Comparison of ENCODE assay signal across 8 mouse cellular contexts in genomic region chr5:32138446-32139195, GRCm38 (mm10). TPM values are rescaled to one million over a fixed set of nuclear protein-coding genes. Genes with fewer than 3 reads are reported as not detected.
DNase-seq lines count a peak whose midpoint lies in the region; ATAC-seq and TF ChIP-seq lines count a peak whose summit lies in the region.

No protein-coding gene starts in this region.

- H3K9me3 ChIP-seq in hindbrain, embryonic 15.5 days, result no peaks in the 10 kb centered on the region
- H3K9me3 ChIP-seq in hindbrain, embryonic 14.5 days (ENCODE audit: control insufficient read depth, low read length), result no peaks in the 10 kb centered on the region
- H3K9me3 ChIP-seq in forebrain, postnatal 0 days (ENCODE audit: low read length), result no peaks in the 10 kb centered on the region

- TF ChIP-seq CTCF in forebrain, postnatal 0 days (IDR thresholded peaks at IDR 0.05; ENCODE audit: low read depth), result no peak

- H3K4me1 ChIP-seq in hindbrain, embryonic 15.5 days (replicated peaks), result peaks cover 23% of the 10 kb centered on the region
- peaks cover 10% of the 10 kb centered on the region; the same call in 1 of the 2 replicates for H3K4me1 ChIP-seq in hindbrain, embryonic 14.5 days (replicated peaks; ENCODE audit: control insufficient read depth, insufficient read depth, low read length)
- H3K4me1 ChIP-seq in forebrain, postnatal 0 days (ENCODE audit: insufficient read depth), result peaks cover 9% of the 10 kb centered on the region; the same call in 1 of the 2 replicates

- no peak for DNase-seq in hindbrain, embryonic 14.5 days (ENCODE audit: low spot score)
- DNase-seq in forebrain, postnatal 0 days, result no peak
- peak; percentile 43 for DNase-seq in kidney, adult 9 months
- DNase-seq in lung, postnatal 14 days, result peak; percentile 52
- DNase-seq in urinary bladder, adult 18-20 months (ENCODE audit: low spot score in 2 of 2), result no peak
- DNase-seq in c-Kit-positive CD71-positive TER-119-positive erythroid progenitor cells, embryonic 14.5 days (ENCODE audit: low spot score), result no peak

- no peak for ATAC-seq in hindbrain, embryonic 15.5 days (ENCODE audit: low FRiP score, low read depth)
- ATAC-seq in hindbrain, embryonic 14.5 days (ENCODE audit: low FRiP score), result no peak
- ATAC-seq in forebrain, postnatal 0 days, result no peak
- no peak for ATAC-seq in erythroid progenitor cell, adult 5-6 weeks (replicated peaks; ENCODE audit: low FRiP score, poor library complexity, severe bottlenecking)

- H3K27me3 ChIP-seq in hindbrain, embryonic 15.5 days, result peaks cover 27% of the 10 kb centered on the region
- H3K27me3 ChIP-seq in hindbrain, embryonic 14.5 days (ENCODE audit: control insufficient read depth, insufficient read depth, low read length), result peaks cover 39% of the 10 kb centered on the region
- H3K27me3 ChIP-seq in forebrain, postnatal 0 days (ENCODE audit: insufficient read depth, low read length), result no peaks in the 10 kb centered on the region

- WGBS in hindbrain, embryonic 15.5 days, result 75% methylated on average over 10 of the region's 10 CpGs
- WGBS in hindbrain, embryonic 14.5 days, result 71% methylated on average over 10 of the region's 10 CpGs
- 52% methylated on average over 10 of the region's 10 CpGs for WGBS in forebrain, postnatal 0 days

- H3K27ac ChIP-seq in hindbrain, embryonic 15.5 days (replicated peaks), result no peak overlapping the region
- H3K27ac ChIP-seq in hindbrain, embryonic 14.5 days, result no peak overlapping the region
- no peak overlapping the region for H3K27ac ChIP-seq in forebrain, postnatal 0 days (ENCODE audit: low read depth, low read length)

- H3K9ac ChIP-seq in hindbrain, embryonic 15.5 days, result no peak overlapping the region
- no peak overlapping the region for H3K9ac ChIP-seq in hindbrain, embryonic 14.5 days
- H3K9ac ChIP-seq in forebrain, postnatal 0 days, result no peak overlapping the region

- H3K4me3 ChIP-seq in hindbrain, embryonic 15.5 days, result no peak overlapping the region
- H3K4me3 ChIP-seq in hindbrain, embryonic 14.5 days (replicated peaks; ENCODE audit: low read length), result no peak overlapping the region
- H3K4me3 ChIP-seq in forebrain, postnatal 0 days (ENCODE audit: low read depth, low read length), result peak overlapping the region; percentile 47

- no peaks in the 10 kb centered on the region for H3K36me3 ChIP-seq in hindbrain, embryonic 15.5 days
- H3K36me3 ChIP-seq in hindbrain, embryonic 14.5 days (replicated peaks; ENCODE audit: control insufficient read depth, insufficient read depth), result no peaks in the 10 kb centered on the region
- no peaks in the 10 kb centered on the region for H3K36me3 ChIP-seq in forebrain, postnatal 0 days (ENCODE audit: insufficient read depth)

- 0 out of 2 replicates have a peak overlapping the region, but pooled peaks have one; percentile 81 for H3K4me2 ChIP-seq in hindbrain, embryonic 15.5 days
- H3K4me2 ChIP-seq in hindbrain, embryonic 14.5 days (replicated peaks), result no peak overlapping the region
- peak overlapping the region; percentile 95 for H3K4me2 ChIP-seq in forebrain, postnatal 0 days (ENCODE audit: low read depth)

RNA-seq across cellular contexts. Expression of gene Fosl2, which starts 3.0 kb away (rescaled TPM):
- polyA plus RNA-seq in hindbrain, embryonic 15.5 days (2015; fragmentation: Nextera tagmentation; extraction: Ambion mirVana), result 0.55 and 0.61 TPM in 2 replicates
- polyA plus RNA-seq in hindbrain, embryonic 14.5 days (2014; fragmentation: Nextera tagmentation; extraction: Ambion mirVana), result 0.80 and 1.1 TPM in 2 replicates
- 20.8 and 21.9 TPM in 2 replicates for total RNA-seq in forebrain, postnatal 0 days (2014; rRNA removed)
- 3.0 and 4.0 TPM in 2 replicates for polyA plus RNA-seq in forebrain, postnatal 0 days (2015; fragmentation: Nextera tagmentation; extraction: Ambion mirVana)
- 7.9 and 12.2 TPM in 2 replicates for total RNA-seq in erythroid progenitor cell, adult 5-6 weeks (2015; ENCODE audit: low replicate concordance)
- 2.4 and 2.9 TPM in 2 replicates for total RNA-seq in erythroid progenitor cell, adult 5-6 weeks (2017; ENCODE audit: low replicate concordance)

Comparison
In these comparisons a context has a peak if more than half of its experiments do, and no peak if none do; other contexts are left out.
1. DNase-seq: peak in kidney, adult 9 months (single experiment) and lung, postnatal 14 days (single experiment); none in hindbrain, embryonic 14.5 days (single experiment), forebrain, postnatal 0 days (single experiment), urinary bladder, adult 18-20 months (0 of 2) and c-Kit-positive CD71-positive TER-119-positive erythroid progenitor cells, embryonic 14.5 days (single experiment).